Mouse (Mus musculus) heart, postnatal 25 days (tissue): ENCODE measurements at regions not wholly inside any gene's neighbourhood (a gene's known extent, or its start where the extent isn't known, plus 50 kb on each side); places are given as distances from the start of the nearest gene placed in this dataset.
"Not testable (repeated sequence)": the region's sequence is repeated elsewhere in the genome, so short reads cannot be mapped to it uniquely, and the experiment has no call there.

Source experiments
- DNase-seq: peaks from one replicate; pipeline ENCODE4 v3.0.0; 2022; ENCODE audit warnings: low spot score
- intact Hi-C: fragments of 180-260 bp; cut with DNase I; formaldehyde crosslinking; loops from one replicate; pipeline ENCODE4 v1.15.1; 2025

- intact Hi-C loops, result no loop called here
- DNase-seq, result no peak
Measured at GRCm38 (mm10) chr15:24433083-24433482, 980.5 kb downstream of the Basp1 start.

GRCm38 (mm10) chr15:24429154-24429553, 984.4 kb downstream of the Basp1 start:
- no peak for DNase-seq
- intact Hi-C loops, result no loop called here

GRCm38 (mm10) chr15:24422333-24422942, 991.1 kb downstream of the Basp1 start:
- DNase-seq, result no peak
- intact Hi-C loops, result no loop called here

DNA sequence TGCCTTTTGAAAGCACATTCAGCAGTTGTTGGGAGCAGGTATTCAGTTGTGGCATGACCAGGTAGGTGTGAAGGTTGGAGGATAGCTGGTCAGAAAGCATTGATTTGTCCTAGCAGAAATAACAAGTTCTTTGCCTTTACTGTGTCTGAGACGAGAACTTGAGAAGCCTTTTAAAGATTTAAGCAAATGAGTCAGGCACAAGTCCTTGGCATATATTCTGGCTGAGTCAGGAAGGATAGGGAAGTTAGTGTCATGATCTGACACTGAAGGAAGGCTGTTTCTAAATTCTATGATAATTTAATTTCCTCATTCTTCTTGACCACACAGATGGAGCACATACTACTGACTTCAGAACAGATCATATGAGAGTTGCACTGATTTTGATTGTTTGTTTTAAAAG, 993.8 kb downstream of the Basp1 start:
- DNase-seq, result no peak
- intact Hi-C loops, result no loop called here

DNA sequence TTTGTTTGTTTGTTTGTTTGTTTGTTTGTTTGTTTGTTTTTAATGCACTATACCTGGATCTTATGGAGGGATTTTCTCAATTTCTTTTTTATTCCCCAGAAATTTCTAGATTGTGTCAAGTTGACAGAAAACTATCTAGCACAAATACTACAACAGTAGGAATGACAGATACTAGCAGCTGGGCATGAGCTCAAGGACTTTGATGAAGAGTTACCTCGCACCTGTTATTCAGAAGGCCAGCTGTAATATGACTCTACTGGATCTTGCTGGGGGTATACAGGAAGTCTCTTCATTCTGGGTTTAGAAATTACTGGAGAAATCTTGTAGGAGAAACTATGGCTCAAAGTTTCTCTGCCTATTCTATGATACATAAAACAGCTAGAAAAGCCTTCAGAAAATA, 994.4 kb downstream of the Basp1 start:
- intact Hi-C loops, result no loop called here
- no peak for DNase-seq

DNA sequence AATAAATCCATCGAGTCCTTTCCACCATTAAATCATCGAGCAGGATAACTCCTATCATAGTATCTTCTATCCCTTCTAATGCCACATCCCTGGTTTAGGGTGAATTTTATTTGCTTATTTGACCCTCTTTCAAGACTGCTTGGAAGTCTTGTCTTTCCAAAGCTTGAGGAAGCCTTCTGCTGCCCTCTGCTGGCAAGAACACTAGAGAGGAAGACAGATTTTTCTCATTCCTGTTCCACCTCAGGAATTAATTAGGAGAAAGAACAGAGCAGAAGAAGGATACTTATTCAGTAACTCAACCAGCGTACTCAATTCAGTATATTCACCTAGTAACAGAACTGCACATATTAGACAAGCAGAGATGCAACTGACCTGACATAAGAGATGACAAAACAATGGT, 1005.9 kb downstream of the Basp1 start:
- no peak for DNase-seq
- intact Hi-C loops, result no loop called here

GRCm38 (mm10) chr15:24405305-24405704, 1008.3 kb downstream of the Basp1 start:
- intact Hi-C loops, result no loop called here

GRCm38 (mm10) chr15:24400088-24400487, 1013.5 kb downstream of the Basp1 start:
- intact Hi-C loops, result no loop called here
- no peak for DNase-seq

More at GRCm38 (mm10) chr15:24405305-24405704, 1008.3 kb downstream of the Basp1 start:
- DNase-seq, result no peak

DNA sequence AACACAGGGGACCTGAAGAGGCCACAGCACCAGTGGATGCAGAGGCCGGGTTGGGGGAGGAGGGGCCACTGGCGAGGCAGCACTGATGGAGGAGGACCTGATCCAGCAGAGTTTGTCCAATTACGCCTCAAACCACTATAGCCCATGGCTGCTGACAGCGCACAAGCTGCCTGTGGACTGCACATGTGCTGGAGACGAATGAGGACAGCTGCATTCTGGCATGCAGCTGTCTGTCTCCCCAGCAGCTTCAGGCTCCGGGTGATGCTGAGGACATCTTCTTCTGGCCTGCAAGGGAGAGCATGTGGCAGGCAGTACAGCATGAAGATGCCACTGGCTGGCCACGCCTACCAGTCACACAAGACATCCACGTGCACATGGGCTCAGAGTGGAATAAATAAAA, 1055.2 kb downstream of the Basp1 start:
- no peak for DNase-seq
- intact Hi-C loops, result no loop called here

DNA sequence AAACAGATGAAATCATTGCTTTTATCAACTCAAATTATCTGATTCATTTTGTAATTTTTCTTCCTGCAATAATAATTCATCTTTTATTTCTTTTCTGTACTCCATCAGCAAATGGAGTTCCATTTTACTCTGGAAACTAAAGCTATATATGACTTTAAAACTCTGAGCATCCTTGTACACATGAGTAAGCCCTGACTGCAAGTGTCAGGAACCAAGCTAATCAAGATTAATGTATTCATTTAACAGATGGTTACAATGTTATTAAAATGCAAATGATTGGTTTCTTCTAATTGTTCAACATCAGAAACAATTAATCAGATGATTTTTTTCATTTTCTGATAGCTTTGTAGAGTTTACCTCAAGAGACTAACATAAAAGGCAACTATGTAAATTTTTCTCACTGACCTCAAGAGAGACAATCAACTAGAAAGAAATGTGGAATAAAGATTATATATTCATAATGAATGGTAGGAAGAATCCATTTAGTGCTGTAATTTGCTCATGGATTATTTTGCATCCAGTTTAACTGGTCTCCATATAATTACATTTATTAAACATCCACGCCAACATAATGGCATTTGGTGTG, 1064.5 kb downstream of the Basp1 start:
- intact Hi-C loops, result no loop called here
- DNase-seq, result no peak

DNA sequence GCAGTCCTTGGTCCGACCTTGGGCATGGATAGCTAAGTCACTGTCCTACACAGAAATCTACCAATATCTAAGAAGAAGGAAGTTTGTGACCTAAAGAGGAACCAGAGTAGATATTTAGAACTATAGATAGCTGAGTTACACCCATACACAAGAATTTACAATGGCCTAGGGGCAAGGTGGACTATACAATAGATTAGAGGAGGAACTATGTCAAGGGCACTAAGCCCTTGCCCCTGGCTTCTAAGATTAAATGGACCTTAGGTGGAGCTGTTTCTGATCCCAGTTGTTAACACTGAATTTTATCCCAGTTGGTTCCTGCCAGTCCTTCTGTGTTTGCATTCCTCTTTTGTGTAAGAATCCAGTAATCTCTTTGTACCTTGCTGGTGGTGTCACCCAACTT, 1077.7 kb downstream of the Basp1 start:
- DNase-seq, intact Hi-C loops: not testable (repeated sequence)

- intact Hi-C loops, DNase-seq: not testable (repeated sequence)
Measured at GRCm38 (mm10) chr15:24303123-24303522, 1110.4 kb downstream of the Basp1 start.

DNA sequence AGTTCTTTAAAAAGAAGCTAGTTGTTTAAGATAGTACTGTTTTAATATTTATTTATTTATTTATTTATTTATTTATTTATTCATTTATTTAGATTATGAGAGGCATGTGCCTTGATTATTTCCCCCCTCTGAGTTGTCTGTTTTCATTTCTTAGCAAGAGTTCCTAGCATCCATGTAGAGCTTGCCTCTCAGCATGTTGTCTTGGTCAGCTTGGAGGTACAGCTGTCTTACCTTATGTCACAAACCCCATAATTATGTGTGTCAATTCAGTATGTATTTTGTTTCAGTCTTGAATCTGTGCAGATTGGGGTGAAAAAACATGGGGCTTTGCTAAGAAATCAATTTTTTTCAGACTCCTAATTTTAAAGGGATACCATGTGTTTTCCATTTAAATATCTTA, 1116.3 kb downstream of the Basp1 start:
- DNase-seq, result no peak
- intact Hi-C loops, result no loop called here

DNA sequence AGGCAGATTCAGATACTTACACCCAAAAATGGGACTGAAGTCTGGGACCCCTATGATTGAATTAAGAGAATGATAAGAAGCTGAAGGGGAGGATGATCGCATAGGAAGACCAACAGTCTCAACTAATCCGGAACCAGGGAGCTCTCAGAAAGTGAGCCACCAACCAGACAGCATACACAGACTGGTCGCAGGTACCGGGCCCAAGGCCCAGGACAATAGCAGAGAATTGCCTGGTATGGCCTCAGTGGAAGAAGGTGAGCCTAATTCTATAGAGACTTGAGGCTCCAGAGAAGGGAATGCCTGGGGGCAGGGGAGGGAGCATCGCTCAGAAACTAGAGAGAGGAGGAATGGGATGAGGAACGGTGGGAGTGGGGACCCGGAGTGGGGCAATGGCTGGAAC, 1116.8 kb downstream of the Basp1 start:
- intact Hi-C loops, result no loop called here
- DNase-seq, result no peak

GRCm38 (mm10) chr15:24275100-24275499, 1138.5 kb downstream of the Basp1 start:
- no peak for DNase-seq

DNA sequence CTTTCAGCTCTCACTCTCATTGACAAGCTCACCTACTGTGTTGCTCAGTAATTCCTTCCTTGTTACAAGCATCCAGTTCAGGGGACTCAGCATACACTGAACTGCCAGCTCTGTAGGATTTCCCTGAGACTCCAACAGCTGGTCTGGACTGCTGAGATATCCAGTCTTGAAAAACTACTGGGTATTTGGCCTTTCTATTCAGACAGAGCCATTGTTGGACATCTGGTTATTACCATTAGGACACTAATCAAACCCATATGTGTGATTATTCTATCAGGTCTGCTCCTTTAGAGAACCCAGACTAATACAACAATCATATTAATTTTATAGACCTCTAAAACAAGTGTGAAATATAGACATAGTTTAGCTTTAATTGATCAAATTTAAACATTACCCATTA, 1146.2 kb downstream of the Basp1 start:
- intact Hi-C loops, result no loop called here

More at GRCm38 (mm10) chr15:24275100-24275499, 1138.5 kb downstream of the Basp1 start:
- intact Hi-C loops, result no loop called here

More for the DNA sequence above, 1146.2 kb downstream of the Basp1 start:
- no peak for DNase-seq
